Mouse (Mus musculus) layer of hippocampus, postnatal 10 days (tissue): ENCODE results near the gene Kmt2b. TPM values are rescaled to one million over a fixed set of nuclear protein-coding genes. Genes with fewer than 3 reads are reported as not detected.
A peak's percentile ranks its signal among the peaks of the same experiment; 100 is the strongest.

ENCODE experiments used
- DNase-seq, 2 experiments: peaks; one replicate each; pipeline ENCODE4 v3.0.0; 2021; ENCODE audit warnings: low spot score in 2 of 2
- total RNA-seq, 2 experiments: library from RNA; stranded (reverse); gene quantifications; 2 replicates each; pipeline ENCODE4 v1.2.3; 2021

Gene Kmt2b
- total RNA-seq, 2 experiments from 2014 or later: 57.8 to 59.8 TPM

- DNase-seq: no peak
These were observed 14.1 kb upstream of the Kmt2b start for GRCm38 (mm10) chr7:30602583-30602982.

GRCm38 (mm10) chr7:30600651-30601050, 12.1 kb upstream of the Kmt2b start:
- DNase-seq: no peak

- DNase-seq: peak; percentile 89 to 92
These were observed 11.4 kb upstream of the Kmt2b start for GRCm38 (mm10) chr7:30599933-30600353.

GRCm38 (mm10) chr7:30598786-30599185, 10.3 kb upstream of the Kmt2b start, which contains the start of gene Zbtb32:
Zbtb32 (minus strand) TSS chr7:30598909.
- DNase-seq: no peak

GRCm38 (mm10) chr7:30596811-30597210, 8.3 kb upstream of the Kmt2b start:
- DNase-seq: no peak

- DNase-seq: no peak
These were observed 7.6 kb upstream of the Kmt2b start for GRCm38 (mm10) chr7:30596093-30596492.

GRCm38 (mm10) chr7:30594510-30595024, 6.0 kb upstream of the Kmt2b start:
- no peak for DNase-seq

- no peak for DNase-seq
These were observed 5.3 kb upstream of the Kmt2b start for GRCm38 (mm10) chr7:30593579-30594509.

GRCm38 (mm10) chr7:30592772-30593423, 4.4 kb upstream of the Kmt2b start:
- DNase-seq: no peak

- DNase-seq: no peak
These were observed 3.1 kb upstream of the Kmt2b start for GRCm38 (mm10) chr7:30591605-30591951.

GRCm38 (mm10) chr7:30590927-30591604, 2.5 kb upstream of the Kmt2b start:
- DNase-seq: no peak

- peak; percentile 90 to 93 for DNase-seq
These were observed 1.1 kb upstream of the Kmt2b start for GRCm38 (mm10) chr7:30589435-30590301.

GRCm38 (mm10) chr7:30587842-30588667, 471 bp downstream of the Kmt2b start:
- peak; percentile 65 to 72 for DNase-seq

- no peak for DNase-seq
These were observed 2.0 kb downstream of the Kmt2b start for GRCm38 (mm10) chr7:30586455-30587020.

GRCm38 (mm10) chr7:30585170-30585569, 3.4 kb downstream of the Kmt2b start:
- DNase-seq: no peak

GRCm38 (mm10) chr7:30584339-30584738, 4.2 kb downstream of the Kmt2b start:
- DNase-seq: no peak

GRCm38 (mm10) chr7:30581547-30581946, 7.0 kb downstream of the Kmt2b start:
- DNase-seq: no peak

GRCm38 (mm10) chr7:30579950-30580349, 8.6 kb downstream of the Kmt2b start:
- DNase-seq: no peak

- no peak for DNase-seq
These were observed 15.6 kb downstream of the Kmt2b start for GRCm38 (mm10) chr7:30572969-30573368.
